In the genomic region with DNA sequence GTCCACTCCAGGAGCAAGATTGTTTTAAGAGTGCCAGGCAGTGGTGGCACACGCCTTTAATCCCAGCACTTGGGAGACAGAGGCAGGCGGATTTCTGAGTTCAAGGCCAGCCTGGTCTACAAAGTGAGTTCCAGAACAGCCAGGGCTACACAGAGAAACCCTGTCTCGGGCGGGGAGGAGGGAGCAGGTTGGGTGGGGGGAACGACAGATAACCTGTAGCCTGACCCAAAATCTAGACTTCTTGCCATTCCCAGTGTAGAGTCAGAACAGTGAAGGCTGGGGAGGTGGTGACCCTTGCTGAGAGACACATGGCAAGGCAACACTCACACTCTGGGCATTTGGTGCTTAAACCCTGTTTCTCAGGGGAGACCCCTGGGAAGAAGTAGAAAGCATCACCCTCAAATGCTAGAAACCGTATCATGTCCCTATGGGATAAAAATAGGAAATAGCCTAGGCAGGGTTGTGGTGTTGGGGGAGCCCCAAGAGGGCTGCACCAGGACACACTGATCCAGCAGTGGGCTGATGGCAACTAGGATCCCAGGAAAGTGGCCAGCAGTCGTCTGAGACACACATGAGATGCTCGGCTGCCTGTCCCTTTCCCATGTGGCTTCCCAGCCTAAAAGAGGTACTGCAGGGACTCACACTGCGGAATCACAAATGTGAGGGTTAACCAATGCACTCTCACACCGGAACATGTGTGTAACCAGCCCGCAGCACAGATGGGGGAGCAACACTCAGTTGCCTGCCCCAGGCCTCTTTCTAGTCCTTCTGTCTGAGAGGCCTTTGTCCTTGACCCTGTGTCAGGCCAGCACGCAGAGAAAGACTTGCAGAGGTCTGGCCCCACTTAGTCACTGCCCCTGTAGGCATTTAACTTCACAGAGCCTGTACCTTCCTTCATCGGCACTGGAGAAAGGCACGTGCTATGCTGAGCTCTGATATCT, we compare ENCODE assay signal across 16 mouse cellular contexts. TPM values are rescaled to one million over a fixed set of nuclear protein-coding genes. Genes with fewer than 3 reads are reported as not detected.
A peak's percentile ranks its signal among the peaks of the same experiment; 100 is the strongest.
DNase-seq lines count a peak whose midpoint lies in the region; ATAC-seq and TF ChIP-seq lines count a peak whose summit lies in the region.
"Had no signal": no experiment of that assay in that cellular context is flagged by ENCODE, and none has a peak within 500 bp of the region (broad histone marks: within the 10 kb centered on the region; RNA-seq: fewer than 3 reads in every experiment).

No protein-coding gene starts in this region.

- peaks cover 25% of the 10 kb centered on the region for H3K4me1 ChIP-seq in embryonic facial prominence, embryonic 14.5 days (ENCODE audit: control insufficient read depth, insufficient read depth, low read length)
- H3K4me1 ChIP-seq in embryonic facial prominence, embryonic 10.5 days: peaks cover 38% of the 10 kb centered on the region
- peaks cover 62% of the 10 kb centered on the region for H3K4me1 ChIP-seq in heart, embryonic 12.5 days (replicated peaks)
- peaks cover 27% of the 10 kb centered on the region for H3K4me1 ChIP-seq in neural tube, embryonic 15.5 days

- ATAC-seq in embryonic facial prominence, embryonic 14.5 days (ENCODE audit: low read depth): no peak
- ATAC-seq in heart, embryonic 12.5 days (ENCODE audit: insufficient number of reproducible peaks, low FRiP score): no peak
- ATAC-seq in neural tube, embryonic 15.5 days (ENCODE audit: low FRiP score): no peak
- no peak for ATAC-seq in activated CD4-positive, CD25-positive, alpha-beta regulatory T cell, adult 4 months
- ATAC-seq: intestine, postnatal 0 days had no signal

- H3K9me3 ChIP-seq in embryonic facial prominence, embryonic 14.5 days (ENCODE audit: control insufficient read depth, low read length): no peaks in the 10 kb centered on the region
- H3K9me3 ChIP-seq in embryonic facial prominence, embryonic 10.5 days: no peaks in the 10 kb centered on the region
- H3K9me3 ChIP-seq in heart, embryonic 12.5 days (replicated peaks): no peaks in the 10 kb centered on the region
- no peaks in the 10 kb centered on the region for H3K9me3 ChIP-seq in neural tube, embryonic 15.5 days (replicated peaks)
- H3K9me3 ChIP-seq: G1E had no signal

- TF ChIP-seq CTCF in layer of hippocampus, adult 2 months (conservative IDR thresholded peaks at IDR 0.05): no peak

- H3K9ac ChIP-seq in embryonic facial prominence, embryonic 14.5 days (ENCODE audit: low read depth, low read length): no peak overlapping the region
- H3K9ac ChIP-seq in heart, embryonic 12.5 days: no peak overlapping the region
- H3K9ac ChIP-seq in neural tube, embryonic 15.5 days (replicated peaks): no peak overlapping the region

- no peak for DNase-seq in embryonic facial prominence, embryonic 14.5 days (ENCODE audit: low spot score)
- DNase-seq in embryonic facial prominence, embryonic 10.5 days (ENCODE audit: low spot score): no peak
- no peak for DNase-seq in heart, postnatal 4 days
- DNase-seq in layer of hippocampus, adult 2 months (ENCODE audit: low spot score in 2 of 2): no peak
- no peak for DNase-seq in layer of hippocampus, postnatal 25 days (ENCODE audit: extremely low spot score in 1 of 2, low spot score in 1 of 2)
- DNase-seq: lung, adult 2 months; thymus, postnatal 4 days had no signal

- peak overlapping the region; percentile 33; the same call in 1 of the 2 replicates for H3K27ac ChIP-seq in embryonic facial prominence, embryonic 14.5 days (replicated peaks; ENCODE audit: low read depth, low read length)
- no peak overlapping the region for H3K27ac ChIP-seq in embryonic facial prominence, embryonic 10.5 days (replicated peaks)
- H3K27ac ChIP-seq in heart, embryonic 12.5 days (ENCODE audit: poor library complexity, severe bottlenecking): peak overlapping the region; percentile 37
- peak overlapping the region; percentile 79 for H3K27ac ChIP-seq in layer of hippocampus, adult 2 months
- H3K27ac ChIP-seq in neural tube, embryonic 15.5 days (replicated peaks): 0 out of 2 replicates have a peak overlapping the region, but pooled peaks have one; percentile 1
- H3K27ac ChIP-seq: macrophage had no signal

- WGBS in embryonic facial prominence, embryonic 14.5 days: 83% methylated on average over 14 of the region's 14 CpGs
- WGBS in embryonic facial prominence, embryonic 10.5 days: 83% methylated on average over 14 of the region's 14 CpGs
- 77% methylated on average over 14 of the region's 14 CpGs for WGBS in heart, embryonic 12.5 days
- 89% methylated on average over 14 of the region's 14 CpGs for WGBS in neural tube, embryonic 15.5 days

- H3K27me3 ChIP-seq in embryonic facial prominence, embryonic 14.5 days (replicated peaks; ENCODE audit: control insufficient read depth, insufficient read depth, low read length): no peaks in the 10 kb centered on the region
- H3K27me3 ChIP-seq in embryonic facial prominence, embryonic 10.5 days (replicated peaks; ENCODE audit: low read depth, poor library complexity, severe bottlenecking): no peaks in the 10 kb centered on the region
- H3K27me3 ChIP-seq in heart, embryonic 12.5 days (replicated peaks): no peaks in the 10 kb centered on the region
- no peaks in the 10 kb centered on the region for H3K27me3 ChIP-seq in neural tube, embryonic 15.5 days (replicated peaks)

- H3K4me3 ChIP-seq in embryonic facial prominence, embryonic 14.5 days (ENCODE audit: low read depth, low read length): no peak overlapping the region
- H3K4me3 ChIP-seq in embryonic facial prominence, embryonic 10.5 days: no peak overlapping the region
- no peak overlapping the region for H3K4me3 ChIP-seq in heart, embryonic 12.5 days
- no peak overlapping the region for H3K4me3 ChIP-seq in layer of hippocampus, adult 2 months
- no peak overlapping the region for H3K4me3 ChIP-seq in neural tube, embryonic 15.5 days (replicated peaks)

- peaks cover 61% of the 10 kb centered on the region for H3K36me3 ChIP-seq in embryonic facial prominence, embryonic 14.5 days (ENCODE audit: control insufficient read depth, insufficient read depth, low read length)
- peaks cover 83% of the 10 kb centered on the region for H3K36me3 ChIP-seq in embryonic facial prominence, embryonic 10.5 days (replicated peaks)
- H3K36me3 ChIP-seq in heart, embryonic 12.5 days: peaks cover 70% of the 10 kb centered on the region
- peaks cover 51% of the 10 kb centered on the region for H3K36me3 ChIP-seq in neural tube, embryonic 15.5 days

- no peak overlapping the region for H3K4me2 ChIP-seq in embryonic facial prominence, embryonic 14.5 days (ENCODE audit: low read depth, low read length)
- H3K4me2 ChIP-seq in heart, embryonic 12.5 days: no peak overlapping the region
- no peak overlapping the region for H3K4me2 ChIP-seq in neural tube, embryonic 15.5 days

RNA-seq across cellular contexts. Expression of a gene that starts 38.8 kb away (rescaled TPM):
- polyA plus RNA-seq in embryonic facial prominence, embryonic 14.5 days (2014; fragmentation: Nextera tagmentation; extraction: Ambion mirVana): 168 and 202 TPM in 2 replicates
- polyA plus RNA-seq in embryonic facial prominence, embryonic 10.5 days (2016; fragmentation: Nextera tagmentation; extraction: Ambion mirVana): 371 and 392 TPM in 2 replicates
- polyA plus RNA-seq in heart, embryonic 12.5 days (2016; fragmentation: Nextera tagmentation; extraction: Ambion mirVana): 294 and 300 TPM in 2 replicates
- total RNA-seq in heart, postnatal 4 days (2021): 100 to 1,000 TPM; 262 to 304 TPM
- 10 to 100 TPM; 86.3 to 89.0 TPM for total RNA-seq in layer of hippocampus, adult 2 months (2021)
- 100 to 1,000 TPM; 101 to 108 TPM for total RNA-seq in layer of hippocampus, postnatal 25 days (2021)
- polyA plus RNA-seq in neural tube, embryonic 15.5 days (2015; fragmentation: Nextera tagmentation; extraction: Ambion mirVana): 169 and 222 TPM in 2 replicates
- 10 to 100 TPM; 37.2 to 37.8 TPM for polyA plus RNA-seq in activated CD4-positive, CD25-positive, alpha-beta regulatory T cell, adult 4 months (2017; shearing (Covaris generic))

RNA-seq across cellular contexts. Expression of a gene that starts 41.9 kb away (rescaled TPM):
- 46.2 and 47.4 TPM in 2 replicates for polyA plus RNA-seq in embryonic facial prominence, embryonic 14.5 days (2014; fragmentation: Nextera tagmentation; extraction: Ambion mirVana)
- 46.7 and 49.4 TPM in 2 replicates for polyA plus RNA-seq in embryonic facial prominence, embryonic 10.5 days (2016; fragmentation: Nextera tagmentation; extraction: Ambion mirVana)
- 59.4 and 64.1 TPM in 2 replicates for polyA plus RNA-seq in heart, embryonic 12.5 days (2016; fragmentation: Nextera tagmentation; extraction: Ambion mirVana)
- total RNA-seq in heart, postnatal 4 days (2021): 10 to 100 TPM; 59.0 to 68.2 TPM
- total RNA-seq in layer of hippocampus, adult 2 months (2021): 10 to 100 TPM; 10.0 to 13.4 TPM
- total RNA-seq in layer of hippocampus, postnatal 25 days (2021): 10 to 100 TPM; 14.0 to 16.0 TPM
- polyA plus RNA-seq in neural tube, embryonic 15.5 days (2015; fragmentation: Nextera tagmentation; extraction: Ambion mirVana): 30.6 and 39.7 TPM in 2 replicates
- 10 to 100 TPM; 18.6 to 30.9 TPM for polyA plus RNA-seq in activated CD4-positive, CD25-positive, alpha-beta regulatory T cell, adult 4 months (2017; shearing (Covaris generic))

RNA-seq across cellular contexts. Expression of a gene that starts 52.3 kb away (rescaled TPM):
- polyA plus RNA-seq in embryonic facial prominence, embryonic 14.5 days (2014; fragmentation: Nextera tagmentation; extraction: Ambion mirVana): not detected in 2 replicates
- polyA plus RNA-seq in embryonic facial prominence, embryonic 10.5 days (2016; fragmentation: Nextera tagmentation; extraction: Ambion mirVana): not detected in 2 replicates
- not detected in 2 replicates for polyA plus RNA-seq in heart, embryonic 12.5 days (2016; fragmentation: Nextera tagmentation; extraction: Ambion mirVana)
- total RNA-seq in heart, postnatal 4 days (2021): not detected
- under 1 TPM in 1 of 2 experiments, not detected in 1; 0.39 TPM for total RNA-seq in layer of hippocampus, adult 2 months (2021)
- total RNA-seq in layer of hippocampus, postnatal 25 days (2021): not detected
- polyA plus RNA-seq in neural tube, embryonic 15.5 days (2015; fragmentation: Nextera tagmentation; extraction: Ambion mirVana): 0.14 and 0.17 TPM in 2 replicates
- not detected for polyA plus RNA-seq in activated CD4-positive, CD25-positive, alpha-beta regulatory T cell, adult 4 months (2017; shearing (Covaris generic))
- total RNA-seq: G1E; liver, adult 2 months had no signal
- polyA plus RNA-seq: G1E; liver, adult 2 months; macrophage; midbrain, embryonic 16.5 days; neural tube, embryonic 11.5 days had no signal

RNA-seq across cellular contexts. Expression of a gene that starts 54.7 kb away (rescaled TPM):
- 51.1 and 54.3 TPM in 2 replicates for polyA plus RNA-seq in embryonic facial prominence, embryonic 14.5 days (2014; fragmentation: Nextera tagmentation; extraction: Ambion mirVana)
- polyA plus RNA-seq in embryonic facial prominence, embryonic 10.5 days (2016; fragmentation: Nextera tagmentation; extraction: Ambion mirVana): 69.2 and 71.5 TPM in 2 replicates
- 37.9 and 39.9 TPM in 2 replicates for polyA plus RNA-seq in heart, embryonic 12.5 days (2016; fragmentation: Nextera tagmentation; extraction: Ambion mirVana)
- total RNA-seq in heart, postnatal 4 days (2021): 10 to 100 TPM; 20.2 to 22.6 TPM
- total RNA-seq in layer of hippocampus, adult 2 months (2021): 10 to 100 TPM; 41.4 to 41.8 TPM
- 10 to 100 TPM; 37.4 to 37.6 TPM for total RNA-seq in layer of hippocampus, postnatal 25 days (2021)
- polyA plus RNA-seq in neural tube, embryonic 15.5 days (2015; fragmentation: Nextera tagmentation; extraction: Ambion mirVana): 63.0 and 63.2 TPM in 2 replicates
- 10 to 100 TPM; 44.5 to 46.9 TPM for polyA plus RNA-seq in activated CD4-positive, CD25-positive, alpha-beta regulatory T cell, adult 4 months (2017; shearing (Covaris generic))
